Mouse (Mus musculus) right cerebral cortex, postnatal 36 days (tissue): ENCODE measurements around the gene Ccdc107.
A peak's percentile ranks its signal among the peaks of the same experiment; 100 is the strongest.

Experiments used
- DNase-seq, 2 experiments: peaks; one replicate each; pipeline ENCODE4 v3.0.0; 2022; ENCODE audit warnings: low spot score in 2 of 2, mixed read lengths in 1 of 2

The Ccdc107 gene

DNA sequence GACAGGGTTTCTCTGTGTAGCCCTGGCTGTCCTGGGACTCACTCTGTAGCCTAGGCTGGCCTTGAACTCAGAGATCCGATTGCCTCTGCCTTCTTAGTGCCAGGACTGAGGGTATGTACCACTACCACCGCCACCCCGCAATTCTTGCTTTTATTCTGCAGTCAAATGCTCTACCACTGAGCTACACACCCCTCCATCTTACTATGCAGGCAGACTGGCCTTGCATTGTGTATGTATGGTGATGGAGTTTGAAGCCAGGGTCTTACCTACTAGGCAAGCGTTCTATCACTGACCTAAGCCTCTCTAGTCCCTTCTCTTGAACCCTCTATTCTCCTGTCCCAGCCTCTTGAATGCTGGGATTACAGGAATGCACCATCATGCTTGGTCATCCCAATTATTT is 20.6 kb downstream of the Ccdc107 start:
- no peak for DNase-seq

DNA sequence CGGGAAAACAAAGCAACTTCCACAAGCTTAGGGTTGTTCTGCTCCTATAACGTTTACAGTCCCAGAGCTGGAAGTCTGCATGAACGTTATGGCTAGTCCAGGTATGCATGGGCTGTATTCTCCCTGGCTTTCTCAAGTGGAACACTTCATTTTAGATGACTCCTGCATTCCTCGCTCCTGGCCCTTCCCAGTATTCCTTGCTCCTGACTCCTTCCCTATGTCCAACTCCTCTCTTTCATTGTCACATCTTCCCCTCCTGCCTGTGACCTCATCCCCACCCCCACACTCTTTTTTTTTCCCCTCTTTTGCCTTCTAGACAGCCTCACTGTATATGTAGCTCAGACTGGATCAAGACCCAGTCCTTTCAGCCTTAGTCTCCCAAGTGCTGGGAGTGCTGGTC is 21.1 kb downstream of the Ccdc107 start:
- no peak for DNase-seq

DNA sequence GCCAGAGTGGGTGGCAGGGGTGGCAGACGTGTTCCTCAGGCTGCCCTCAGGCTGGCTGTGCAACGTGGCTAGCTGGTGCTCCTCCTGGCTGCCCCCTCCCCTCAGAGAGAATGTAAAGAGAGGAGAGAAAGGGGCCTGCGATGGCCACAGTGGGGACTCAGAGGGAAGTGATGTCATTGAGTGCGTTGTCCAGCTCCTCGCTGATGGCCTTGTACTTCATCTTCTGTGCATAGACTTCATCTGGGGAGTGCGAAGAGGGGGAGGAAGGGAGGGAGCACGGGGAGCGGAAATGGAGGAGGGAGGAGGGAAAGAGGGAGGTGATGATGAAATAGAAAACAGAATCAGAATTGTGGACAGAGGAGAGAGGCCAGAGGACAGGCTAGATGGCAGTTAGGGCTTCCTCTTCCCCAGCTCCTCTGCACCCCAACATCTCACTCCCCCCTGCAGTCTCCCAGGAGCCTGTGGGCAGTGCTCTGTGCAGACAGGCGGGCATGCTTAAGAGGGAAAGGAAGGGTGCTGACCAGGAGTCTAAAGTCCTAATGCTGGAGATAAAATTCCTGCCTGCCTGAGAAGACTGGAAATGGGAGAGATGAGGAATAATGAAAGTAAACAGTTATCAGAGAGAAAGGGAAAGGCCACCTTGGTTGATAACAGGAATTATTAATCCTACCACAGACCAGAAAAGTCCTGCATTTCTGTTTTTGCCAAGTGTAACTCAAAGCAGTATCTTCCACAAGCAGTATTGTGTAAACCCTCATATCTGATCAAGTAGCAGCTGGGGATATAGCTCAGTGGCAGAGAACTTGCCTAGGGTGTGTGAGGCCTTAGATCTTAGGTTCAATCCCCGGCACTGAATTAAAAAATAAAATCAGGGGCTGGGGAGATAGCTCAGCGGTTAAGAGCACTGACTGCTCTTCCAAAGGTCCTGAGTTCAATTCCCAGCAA is 23.3 kb downstream of the Ccdc107 start:
- no peak for DNase-seq

DNA sequence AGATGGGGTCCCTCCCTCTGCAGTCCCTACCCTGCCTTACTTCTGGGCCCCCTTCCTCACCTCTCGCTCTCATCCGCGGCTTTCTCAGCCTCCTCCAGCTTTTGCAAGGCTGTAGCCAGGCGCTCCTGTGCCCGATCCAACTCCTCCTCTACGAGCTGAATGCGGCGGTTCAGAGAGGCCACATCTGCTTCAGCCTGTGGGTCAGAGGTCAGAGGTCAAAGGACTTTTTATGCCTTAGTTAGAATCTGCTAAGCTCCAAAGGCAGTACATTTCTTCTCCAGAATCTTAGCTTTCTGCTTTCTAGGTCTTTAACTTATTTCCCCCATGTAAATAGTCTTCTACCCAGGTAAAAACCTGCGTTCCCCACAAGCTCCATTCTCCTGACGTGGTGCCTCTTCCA is 26.9 kb downstream of the Ccdc107 start:
- DNase-seq = no peak

DNA sequence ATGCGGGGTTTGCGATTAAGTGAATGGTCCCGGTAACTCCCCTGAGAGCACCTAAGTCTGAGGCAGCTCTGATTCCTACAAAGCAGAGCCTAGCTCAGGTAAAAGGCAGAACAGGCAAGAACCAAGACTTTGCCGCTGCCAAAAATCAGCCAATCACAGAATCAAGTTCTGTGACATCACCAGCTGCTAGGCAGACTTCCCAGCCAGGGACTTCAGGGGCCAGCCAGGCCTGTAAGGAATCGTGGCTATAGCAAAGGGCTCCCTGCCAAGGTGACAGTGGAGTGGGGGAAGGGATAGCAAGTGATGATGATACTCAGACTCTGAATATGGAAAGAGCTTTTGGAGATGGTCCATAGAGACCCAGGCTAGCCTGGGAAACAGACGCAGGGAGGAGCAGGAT is 27.3 kb downstream of the Ccdc107 start:
- peak; percentile 76 to 77 for DNase-seq

DNA sequence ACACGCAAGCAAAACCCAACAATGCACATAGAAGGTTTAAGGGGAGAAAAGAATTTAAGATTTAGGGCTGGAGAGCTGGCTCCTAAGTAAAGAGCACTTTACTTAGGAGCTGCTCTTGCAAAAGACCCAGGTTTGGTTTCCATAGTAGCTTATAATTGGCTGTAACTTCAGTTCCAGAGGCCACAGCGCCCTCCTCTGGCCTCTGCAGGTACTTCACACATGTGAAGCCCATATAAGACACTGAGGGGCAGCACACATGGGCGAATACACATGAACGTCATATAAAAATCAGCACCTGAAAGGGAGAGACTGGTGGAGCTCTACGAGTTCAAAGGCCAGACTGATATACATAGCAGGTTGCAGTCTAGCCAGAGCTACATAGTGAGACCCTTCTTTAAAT is 35.2 kb downstream of the Ccdc107 start:
- no peak for DNase-seq

DNA sequence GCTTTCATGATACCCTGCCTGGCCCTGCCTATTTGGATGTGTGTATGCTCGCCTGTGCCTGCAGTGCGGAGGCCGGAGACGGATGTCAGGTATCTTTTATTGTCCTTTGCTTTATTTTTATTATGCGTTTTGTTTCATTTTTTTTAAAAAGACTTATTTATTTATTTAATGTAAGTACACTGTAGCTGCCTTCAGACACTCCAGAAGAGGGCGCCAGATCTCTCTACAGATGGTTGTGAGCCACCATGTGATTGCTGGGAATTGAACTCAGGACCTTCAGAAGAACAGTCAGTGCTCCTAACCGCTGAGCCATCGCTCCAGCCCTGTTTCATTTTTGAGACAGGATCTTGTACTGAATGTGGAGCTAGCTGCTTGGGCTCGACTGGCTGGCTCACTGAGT is 35.8 kb downstream of the Ccdc107 start:
- no peak for DNase-seq

DNA sequence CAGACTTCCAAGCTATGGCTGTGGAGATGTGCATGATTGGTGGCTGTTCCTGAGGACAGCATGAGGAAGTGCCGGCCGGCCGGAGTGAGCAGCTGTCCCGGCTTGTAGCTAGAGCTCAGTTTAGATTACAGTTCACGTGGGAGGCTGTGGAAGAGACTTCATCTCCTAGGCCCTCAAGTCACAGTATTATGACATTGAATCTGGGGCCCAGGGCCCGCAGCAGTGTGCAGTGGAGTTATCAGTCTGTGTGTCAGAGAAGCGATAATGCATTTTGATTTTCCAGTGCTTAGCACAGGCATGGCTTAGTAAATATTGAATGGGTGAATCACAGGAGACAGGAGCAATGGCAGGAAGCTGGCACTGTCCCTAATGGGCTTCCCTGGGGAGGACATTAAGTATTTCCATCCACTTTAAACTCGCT is 37.4 kb downstream of the Ccdc107 start:
- no peak for DNase-seq

DNA sequence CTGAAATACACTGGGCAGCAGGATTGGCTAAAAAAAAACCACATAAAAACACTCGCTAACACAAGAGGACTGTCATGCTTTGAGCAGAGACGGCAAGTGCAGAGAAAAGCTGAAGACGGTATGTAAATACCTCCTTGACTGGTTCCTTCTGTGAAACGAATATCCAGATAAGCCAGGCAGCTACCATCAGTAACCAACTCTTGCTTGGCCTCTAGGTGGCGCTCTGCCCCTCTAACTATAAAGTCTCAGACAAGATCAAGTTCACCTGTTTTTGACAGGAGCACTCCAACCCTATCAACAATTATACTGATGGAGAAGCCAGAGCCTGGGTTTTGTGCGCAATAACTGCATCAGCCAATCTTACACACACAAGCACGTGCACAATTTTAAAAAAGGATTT is 37.9 kb downstream of the Ccdc107 start:
- peak; percentile 56 to 64 for DNase-seq

DNA sequence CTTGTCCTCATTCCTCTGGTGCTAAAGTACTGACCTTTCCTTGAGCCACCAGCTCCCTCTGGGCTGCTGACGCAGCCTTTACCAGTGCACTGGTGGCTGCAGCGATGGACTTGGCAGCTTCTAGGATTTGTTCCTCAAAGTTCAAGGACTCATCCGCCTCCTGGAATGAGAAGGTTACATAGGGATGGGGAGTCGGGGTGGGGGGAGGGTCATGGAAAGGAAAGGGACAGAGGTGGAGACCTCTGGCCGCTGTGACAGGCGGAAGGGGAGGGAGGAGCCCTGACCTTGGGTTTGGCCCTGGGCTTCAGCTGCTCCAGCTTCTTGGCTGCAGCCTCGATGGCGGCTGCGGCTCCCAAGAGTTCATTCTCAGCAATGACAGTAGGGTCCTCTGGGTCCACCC is 40.6 kb downstream of the Ccdc107 start:
- DNase-seq = no peak

DNA sequence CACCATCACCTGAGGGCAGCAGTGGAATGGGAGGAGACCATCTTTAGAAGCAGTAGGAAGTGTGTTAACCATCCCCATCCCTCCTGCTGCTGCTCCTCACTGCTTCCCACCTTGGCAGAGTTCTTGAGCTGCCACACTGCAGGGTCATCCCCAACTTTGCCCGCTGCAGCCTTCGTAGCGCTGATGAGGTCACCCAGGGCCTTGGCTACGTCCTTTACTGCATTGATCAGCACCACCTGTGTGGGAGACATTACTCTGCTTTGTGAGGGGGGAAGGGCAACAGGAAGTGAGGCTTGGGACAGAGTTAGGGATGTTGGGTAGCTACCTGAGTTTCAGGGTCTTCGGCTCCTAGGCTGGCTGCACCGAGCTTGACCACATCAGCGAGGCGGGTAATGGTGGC is 42.9 kb downstream of the Ccdc107 start:
- DNase-seq = no peak

DNA sequence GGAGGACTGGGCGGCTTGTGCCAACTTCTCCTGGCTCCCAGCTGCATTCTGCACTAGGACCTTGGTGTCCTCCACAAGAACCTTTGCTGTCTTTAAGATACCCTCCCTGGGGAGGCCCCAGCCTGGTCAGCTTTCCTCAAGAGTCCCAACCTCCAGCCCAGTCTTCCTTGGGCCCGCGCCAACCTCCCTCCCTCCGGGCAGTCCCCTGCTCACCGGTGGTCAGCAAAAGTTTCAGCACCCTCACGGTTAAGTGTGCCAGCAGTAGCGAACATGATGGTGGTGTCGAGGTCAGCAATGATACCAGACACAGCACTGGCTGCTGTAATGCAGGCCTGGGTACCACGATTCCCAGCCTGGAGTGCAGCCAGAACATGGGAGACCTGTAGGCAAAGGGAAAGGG is 43.3 kb downstream of the Ccdc107 start:
- no peak for DNase-seq

DNA sequence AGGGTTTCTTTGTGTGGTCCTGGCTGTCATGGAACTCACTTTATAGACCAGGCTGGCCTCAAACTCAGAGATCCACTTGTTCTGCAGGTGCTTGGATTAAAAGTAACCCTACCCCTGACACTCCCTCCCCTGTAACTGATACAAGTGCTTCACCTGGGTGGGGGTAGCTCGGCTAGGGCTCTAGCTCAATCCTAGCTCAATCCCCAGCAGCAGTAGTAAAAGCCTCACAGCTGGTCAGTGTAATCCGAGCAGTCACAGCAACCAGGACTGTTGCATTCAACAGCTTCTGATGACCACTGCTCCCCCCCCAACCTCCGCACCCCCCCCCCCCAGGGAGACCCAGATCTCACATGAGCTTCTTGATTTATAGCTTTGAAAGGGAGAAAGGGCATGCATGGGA is 49.3 kb downstream of the Ccdc107 start:
- DNase-seq = no peak
